Mouse (Mus musculus): ENCODE data around the gene Mill2. TPM values are rescaled to one million over a fixed set of nuclear protein-coding genes. Genes with fewer than 3 reads are reported as not detected.

The Mill2 gene
- total and polyA plus RNA-seq, 3 experiments, result not detected

DNA sequence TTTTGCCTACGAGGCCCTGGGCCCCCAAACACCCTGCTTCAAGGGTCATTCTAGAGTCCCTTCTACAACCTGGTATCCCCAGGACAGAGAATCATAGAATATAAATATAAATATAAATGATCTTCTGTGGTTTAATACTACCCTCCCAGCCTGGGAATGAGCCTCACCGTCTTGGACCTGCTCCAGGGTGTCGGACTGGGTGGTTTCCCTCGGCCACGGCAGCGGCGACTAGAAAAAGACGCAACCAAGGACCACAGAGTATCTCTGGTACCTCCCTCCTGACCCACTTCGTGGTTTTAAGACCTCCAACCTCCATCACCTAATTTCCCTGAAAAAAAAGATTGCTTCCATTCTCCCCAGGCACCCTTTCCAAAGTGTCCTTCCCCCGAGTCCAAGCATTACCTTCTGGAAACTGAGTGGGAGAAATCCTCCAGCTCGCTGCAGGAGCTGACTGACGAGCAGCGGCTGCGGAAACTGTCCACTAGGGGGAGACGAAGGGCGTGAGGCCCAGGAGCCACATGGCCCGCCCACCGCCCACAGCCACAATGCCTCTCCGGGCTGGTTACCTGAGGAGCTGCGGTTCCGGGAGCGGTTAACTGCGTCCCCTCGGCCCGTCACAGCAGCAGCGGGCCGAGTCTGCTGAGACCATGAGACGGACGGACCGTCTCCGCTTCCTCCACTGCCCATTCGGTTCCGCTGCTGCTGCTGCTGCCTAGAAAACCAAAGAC lies 52.3 kb downstream of the Mill2 start:
- H3K9ac ChIP-seq (ENCODE audit: insufficient read depth, low read depth), result no peak overlapping the region
- H3K9me3 ChIP-seq (replicated peaks; ENCODE audit: low read length), result no peaks in the 10 kb centered on the region
- H3K4me1 ChIP-seq (ENCODE audit: control insufficient read depth in 1 of 2, insufficient read depth in 2 of 2), result peaks cover 3 to 17% of the 10 kb centered on the region in 2 experiments; a peak in 2 of 4 replicates
- no peak overlapping the region for H3K4me3 ChIP-seq (replicated peaks in 1 of 3; ENCODE audit: low read depth in 2 of 3, low read length in 2 of 3, poor library complexity in 1 of 3)
- peaks cover 0 to 32% of the 10 kb centered on the region in 2 experiments for H3K36me3 ChIP-seq (replicated peaks in 1 of 2; ENCODE audit: control insufficient read depth in 1 of 2, insufficient read depth in 1 of 2, low read length in 1 of 2)
- dilution Hi-C loops (cut with MboI; ENCODE audit: extremely low pct_ligation_motif_present, extremely low pct_unique_long_range_greater_than_20kb, low sequenced_read_pairs), result no loop called here
- no peak overlapping the region for H3K27ac ChIP-seq (ENCODE audit: insufficient read depth, low read depth)
- TF ChIP-seq ELF1 (IDR thresholded peaks at IDR 0.05; ENCODE audit: low read depth, low read length) (peak; percentile 59), ZKSCAN1 (IDR thresholded peaks at IDR 0.05; ENCODE audit: borderline replicate concordance, low read depth, low read length) (no peak), IRF4 (IDR thresholded peaks at IDR 0.05; ENCODE audit: low read depth, low read length) (0 out of 2 replicates have a peak, but pooled peaks have one; percentile 16), NELFE (IDR thresholded peaks at IDR 0.05; ENCODE audit: low read depth, low read length) (0 out of 2 replicates have a peak, but pooled peaks have one; percentile 41), MAZ (IDR thresholded peaks at IDR 0.05; ENCODE audit: low read depth, low read length) (no peak), SMC3 (IDR thresholded peaks at IDR 0.05; ENCODE audit: low read depth, low read length) (peak; percentile 69), HCFC1 (IDR thresholded peaks at IDR 0.05; ENCODE audit: low read depth, low read length) (peak; percentile 40), POLR2A (IDR thresholded peaks at IDR 0.05; ENCODE audit: low read depth, low read length) (no peak), CHD1 (IDR thresholded peaks at IDR 0.05; ENCODE audit: low read depth, low read length) (no peak), TBP (conservative IDR thresholded peaks at IDR 0.05; ENCODE audit: low read depth, low read length) (no peak), CHD2 (IDR thresholded peaks at IDR 0.05; ENCODE audit: low read length) (no peak), NRF1 (IDR thresholded peaks at IDR 0.05; ENCODE audit: low read depth, low read length) (no peak), ETS1 (conservative IDR thresholded peaks at IDR 0.05; ENCODE audit: low read depth, low read length) (no peak), MYC (IDR thresholded peaks at IDR 0.05; ENCODE audit: low read depth, low read length) (peak; percentile 69; the same call in 1 of the 2 replicates), E2F4 (IDR thresholded peaks at IDR 0.05; ENCODE audit: insufficient replicate concordance, low read depth, low read length) (no peak), CTCF (conservative IDR thresholded peaks at IDR 0.05 in 1 of 2, IDR thresholded peaks at IDR 0.05 in 1 of 2; ENCODE audit: low read depth in 2 of 2, low read length in 2 of 2) (peak; percentile 49 to 84; a peak in 3 of 4 replicates), MEF2A (IDR thresholded peaks at IDR 0.05; ENCODE audit: borderline replicate concordance, low read depth, low read length) (0 out of 2 replicates have a peak, but pooled peaks have one; percentile 23), UBTF (IDR thresholded peaks at IDR 0.05; ENCODE audit: low read depth, low read length) (no peak), KAT2A (IDR thresholded peaks at IDR 0.05; ENCODE audit: insufficient replicate concordance, low read length) (no peak), ZMIZ1 (IDR thresholded peaks at IDR 0.05; ENCODE audit: low read depth, low read length) (no peak), PAX5 (IDR thresholded peaks at IDR 0.05; ENCODE audit: low read length) (no peak), USF2 (conservative IDR thresholded peaks at IDR 0.05; ENCODE audit: low read depth, low read length) (no peak), TCF12 (IDR thresholded peaks at IDR 0.05; ENCODE audit: low read depth, low read length) (0 out of 2 replicates have a peak, but pooled peaks have one; percentile 35), ZC3H11A (IDR thresholded peaks at IDR 0.05; ENCODE audit: low read depth, low read length) (no peak), USF1 (IDR thresholded peaks at IDR 0.05; ENCODE audit: low read depth, low read length) (no peak), RAD21 (IDR thresholded peaks at IDR 0.05; ENCODE audit: low read depth, low read length) (peak; percentile 54), GABPA (IDR thresholded peaks at IDR 0.05; ENCODE audit: insufficient replicate concordance, low read depth, low read length) (no peak), SIN3A (IDR thresholded peaks at IDR 0.05; ENCODE audit: low read length) (no peak), JUND (conservative IDR thresholded peaks at IDR 0.05; ENCODE audit: low read depth, low read length) (no peak), MXI1 (IDR thresholded peaks at IDR 0.05; ENCODE audit: low read depth, low read length) (peak; percentile 56; the same call in 1 of the 2 replicates), JUN (IDR thresholded peaks at IDR 0.05; ENCODE audit: insufficient read depth, low read depth, low read length) (no peak), ZNF384 (IDR thresholded peaks at IDR 0.05; ENCODE audit: low read depth, low read length) (no peak), POLR2AphosphoS2 (IDR thresholded peaks at IDR 0.05; ENCODE audit: low read depth, low read length) (no peak), BHLHE40 (IDR thresholded peaks at IDR 0.05; ENCODE audit: low read depth, low read length) (no peak), MAFK (IDR thresholded peaks at IDR 0.05; ENCODE audit: insufficient replicate concordance, low read length) (no peak), EP300 (IDR thresholded peaks at IDR 0.05; ENCODE audit: low read length) (no peak), MAX (IDR thresholded peaks at IDR 0.05; ENCODE audit: low read length) (peak; percentile 76), RCOR1 (conservative IDR thresholded peaks at IDR 0.05; ENCODE audit: low read depth, low read length) (0 out of 2 replicates have a peak, but pooled peaks have one; percentile 26)
- DNase-seq (ENCODE audit: extremely low read depth), result peak; percentile 72
- no peaks in the 10 kb centered on the region for H3K79me2 ChIP-seq (replicated peaks; ENCODE audit: control insufficient read depth, extremely low read depth, insufficient read depth, poor library complexity, severe bottlenecking)
- peak overlapping the region; percentile 22; the same call in 1 of the 2 replicates for H3K4me2 ChIP-seq (ENCODE audit: insufficient read depth, low read depth, poor library complexity, severe bottlenecking)
- in situ Hi-C loops (cut with MboI; ENCODE audit: low pct_ligation_motif_present, low pct_unique_long_range_greater_than_20kb, low sequenced_read_pairs), result loop anchor here (10.0 kb wide), 2 partner anchors 93 to 133 kb away; partner anchors contain the start of genes Foxa3, Nanos2 and Sympk
- no peaks in the 10 kb centered on the region for H3K27me3 ChIP-seq (replicated peaks)

Data from CH12.LX (cell line).